Mouse (Mus musculus) retina, embryonic 14.5 days (tissue): ENCODE results near the gene Rsu1.
"Not testable (repeated sequence)": the region's sequence is repeated elsewhere in the genome, so short reads cannot be mapped to it uniquely, and the experiment has no call there.

Experiments
- DNase-seq: peaks from one replicate; pipeline ENCODE4 v3.0.0-alpha.2; 2015; ENCODE audit warnings: low spot score

The Rsu1 gene

GRCm38 (mm10) chr2:13224546-13224945, 46.7 kb downstream of the Rsu1 start:
- no peak for DNase-seq

GRCm38 (mm10) chr2:13223451-13223850, 47.8 kb downstream of the Rsu1 start:
- DNase-seq = no peak

DNA sequence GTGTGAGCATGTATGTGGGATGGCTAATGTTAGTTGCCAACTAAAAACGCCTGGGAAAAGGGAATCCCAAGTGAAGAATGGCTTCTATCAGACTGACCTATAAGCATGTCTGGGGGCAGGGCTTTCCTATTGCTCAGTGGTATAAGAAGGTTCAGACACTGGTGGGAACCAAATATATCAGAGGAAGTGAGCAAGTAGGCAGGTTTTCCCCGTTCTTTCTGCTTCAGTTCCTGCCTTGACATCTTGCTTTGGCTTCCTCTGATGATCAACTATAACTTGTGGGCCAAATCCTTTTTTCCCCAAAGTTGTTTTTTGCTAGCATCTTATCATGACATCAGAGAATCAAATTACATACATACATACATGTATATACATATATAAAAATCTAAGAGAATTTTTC, 51.1 kb downstream of the Rsu1 start:
- no peak for DNase-seq

GRCm38 (mm10) chr2:13218112-13218511, 53.1 kb downstream of the Rsu1 start:
- no peak for DNase-seq

DNA sequence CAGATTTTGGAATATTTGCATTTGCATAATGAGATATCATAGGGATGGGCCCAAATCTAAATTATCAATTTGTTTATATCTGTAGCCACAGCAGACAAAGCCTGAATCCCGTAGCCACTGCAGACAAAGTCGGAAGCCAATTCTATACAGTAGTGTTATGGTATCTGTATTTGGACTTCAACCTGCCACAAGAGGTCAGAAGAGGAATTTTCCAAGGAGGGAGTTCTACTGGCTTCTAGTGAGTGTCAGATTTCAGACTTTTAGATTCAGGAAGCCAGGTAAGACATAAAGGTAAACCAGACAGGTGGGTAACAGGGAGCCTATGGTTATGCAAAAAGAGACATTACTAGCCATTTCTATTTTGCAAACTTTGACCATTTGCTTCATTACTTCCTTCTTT, 64.4 kb downstream of the Rsu1 start:
- no peak for DNase-seq

- no peak for DNase-seq
These were observed 64.8 kb downstream of the Rsu1 start for GRCm38 (mm10) chr2:13206367-13206766.

- DNase-seq = peak; percentile 77
These were observed 68.3 kb downstream of the Rsu1 start for GRCm38 (mm10) chr2:13202805-13203475.

GRCm38 (mm10) chr2:13199713-13200112, 71.5 kb downstream of the Rsu1 start:
- no peak for DNase-seq

- no peak for DNase-seq
These were observed 72.2 kb downstream of the Rsu1 start for GRCm38 (mm10) chr2:13199033-13199432.

GRCm38 (mm10) chr2:13195540-13195939, 75.7 kb downstream of the Rsu1 start:
- no peak for DNase-seq

GRCm38 (mm10) chr2:13192157-13192556, 79.1 kb downstream of the Rsu1 start:
- DNase-seq = no peak

DNA sequence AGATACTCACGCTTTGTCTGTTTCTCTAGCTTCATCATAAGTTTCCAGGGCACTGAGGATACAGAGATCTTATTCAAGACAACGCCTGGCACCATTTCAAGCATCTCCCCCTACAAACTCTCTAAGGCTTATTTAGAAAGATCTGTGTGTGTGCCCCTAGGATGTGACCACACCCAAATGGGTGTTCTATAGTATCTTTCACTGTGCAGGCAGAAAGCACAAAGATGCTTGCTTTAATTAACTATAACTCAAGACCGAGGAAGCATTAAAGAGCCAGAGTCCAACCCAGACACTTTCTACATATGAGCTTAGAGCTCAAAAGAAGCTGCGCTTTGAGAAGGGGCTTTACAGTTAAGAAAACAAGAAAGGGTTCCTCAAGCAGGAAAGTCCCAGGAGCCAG, 80.4 kb downstream of the Rsu1 start:
- no peak for DNase-seq

- DNase-seq = no peak
These were observed 82.3 kb downstream of the Rsu1 start for GRCm38 (mm10) chr2:13188831-13189495.

GRCm38 (mm10) chr2:13183124-13183523, 88.1 kb downstream of the Rsu1 start:
- no peak for DNase-seq

DNA sequence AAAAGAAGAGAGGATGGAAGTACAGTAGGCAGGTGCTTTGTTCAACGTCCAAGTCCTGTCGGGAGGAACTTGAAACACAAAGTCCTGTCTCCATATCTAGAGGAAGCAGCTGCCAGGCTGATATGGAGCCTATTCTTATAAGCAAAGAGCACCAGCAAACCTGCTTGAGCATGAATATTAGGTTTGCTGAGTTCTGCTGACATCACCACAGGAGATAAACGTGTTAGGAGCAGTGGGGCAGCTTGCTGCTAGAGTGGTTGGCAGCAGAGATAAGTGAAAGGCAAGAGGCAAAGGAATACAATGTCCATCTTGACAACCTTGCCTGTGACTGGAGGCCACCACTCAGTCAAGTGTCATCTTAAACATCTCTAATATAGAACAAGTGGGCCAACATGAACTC, 89.3 kb downstream of the Rsu1 start:
- not testable (repeated sequence) for DNase-seq

- peak; percentile 16 for DNase-seq
These were observed 93.4 kb downstream of the Rsu1 start for GRCm38 (mm10) chr2:13177698-13178395.

- peak; percentile 31 for DNase-seq
These were observed 95.0 kb downstream of the Rsu1 start for GRCm38 (mm10) chr2:13176304-13176620.

DNA sequence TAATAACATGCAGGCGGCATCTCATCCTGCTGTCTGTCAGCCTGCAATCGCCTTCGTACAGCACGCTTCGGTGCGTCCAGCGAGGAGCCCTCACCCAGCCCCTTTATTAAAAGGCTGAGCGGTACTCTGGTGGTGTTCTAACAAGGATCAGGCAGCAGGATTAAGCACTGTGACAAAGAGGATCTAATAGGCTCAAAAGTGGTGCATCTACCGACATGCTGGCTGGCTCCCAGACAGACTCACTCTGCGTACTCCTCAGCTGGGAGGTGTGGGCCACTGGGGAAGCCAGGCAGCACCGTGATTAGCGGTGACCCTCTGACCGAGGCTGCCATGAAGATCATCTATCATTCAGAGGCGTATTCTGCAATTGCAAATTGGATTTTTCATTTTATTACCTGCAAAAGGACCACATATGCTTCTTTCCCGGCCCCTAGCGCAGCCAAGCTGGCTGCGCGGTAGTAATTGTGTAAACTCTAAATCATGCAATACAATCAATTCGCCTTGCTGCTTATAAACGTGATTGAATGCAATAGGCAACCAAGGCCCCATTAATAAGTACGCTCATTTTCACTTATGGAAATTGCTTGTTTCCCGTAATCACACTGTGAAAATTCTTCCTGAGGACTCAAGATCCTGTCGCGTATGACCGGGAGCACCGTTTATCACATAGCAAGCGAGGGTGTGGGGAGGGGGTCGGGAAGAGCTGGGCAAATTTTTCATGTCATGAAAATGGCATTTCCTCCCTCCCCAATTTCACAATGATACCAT, 95.5 kb downstream of the Rsu1 start:
- DNase-seq = peak; percentile 73

DNA sequence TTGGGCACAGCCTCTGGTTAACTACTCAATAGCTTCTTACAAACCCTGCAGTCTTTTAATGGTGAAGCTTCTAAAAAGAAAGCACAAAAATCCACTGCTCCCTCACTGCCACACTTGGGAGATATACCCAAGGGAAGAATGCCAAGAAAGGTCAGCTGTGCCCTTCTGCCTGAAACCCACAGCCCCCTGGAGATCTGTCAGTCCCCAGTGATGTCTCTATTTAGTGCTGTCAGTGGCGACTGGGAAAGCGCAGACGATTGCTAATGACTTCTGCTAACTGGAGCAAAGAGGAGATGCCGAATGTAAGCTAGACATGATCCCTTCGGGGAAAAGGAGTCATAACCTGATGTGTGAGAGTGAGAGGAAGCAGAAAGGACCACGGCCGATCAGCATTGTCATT, 96.8 kb downstream of the Rsu1 start:
- DNase-seq = peak; percentile 44

GRCm38 (mm10) chr2:13170651-13171050, 100.6 kb downstream of the Rsu1 start:
- no peak for DNase-seq

- DNase-seq = no peak
These were observed 101.3 kb downstream of the Rsu1 start for GRCm38 (mm10) chr2:13169962-13170361.

DNA sequence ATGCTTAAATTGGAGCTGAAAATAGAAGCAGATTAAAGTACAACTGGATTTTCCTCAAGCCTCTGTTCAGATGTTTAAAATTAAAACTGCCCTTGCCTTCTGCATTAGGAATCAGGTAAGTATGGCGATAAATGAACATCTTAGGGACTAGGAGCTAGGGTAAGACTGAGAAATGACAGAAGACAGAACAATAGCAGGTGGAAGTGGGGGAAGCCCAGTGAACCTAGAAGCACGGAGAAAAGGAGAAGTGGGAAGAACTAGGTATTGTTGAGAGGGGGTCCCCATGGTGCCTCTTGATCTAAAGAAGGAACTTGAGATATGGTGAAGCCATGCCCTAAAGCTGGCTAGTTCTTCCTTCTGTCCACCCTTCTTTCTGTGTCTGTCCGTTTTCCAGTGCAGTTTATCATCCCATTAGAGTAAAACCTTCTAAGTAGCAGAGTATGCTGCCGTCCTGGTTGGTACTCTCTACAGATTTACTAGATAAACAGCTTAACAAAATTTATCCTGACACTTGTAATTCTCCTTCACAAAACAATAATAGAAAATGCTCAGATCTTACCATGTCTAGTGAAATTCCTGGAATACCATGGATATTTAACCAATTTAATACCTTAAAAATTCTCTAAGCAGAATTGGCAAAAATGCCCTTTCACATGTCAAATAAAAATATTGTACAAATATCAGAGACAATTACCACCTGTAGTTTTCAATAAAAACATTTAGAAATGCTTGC, 101.9 kb downstream of the Rsu1 start:
- no peak for DNase-seq
